Mouse (Mus musculus) urinary bladder, adult 2 months (tissue): ENCODE data around the gene Pes1. TPM values are rescaled to one million over a fixed set of nuclear protein-coding genes. Genes with fewer than 3 reads are reported as not detected.
"Not testable (repeated sequence)": the region's sequence is repeated elsewhere in the genome, so short reads cannot be mapped to it uniquely, and the experiment has no call there.

Source experiments
- DNase-seq: peaks from one replicate; pipeline ENCODE4 v3.0.0; 2022; ENCODE audit warnings: low spot score
- polyA plus RNA-seq: library from polyadenylated mRNA; depleted of rRNA; stranded (reverse); fragments of >200 nt; gene quantifications from 2 replicates; pipeline ENCODE4 v1.2.3, GENCODE M21; 2012; rRNA removed

The Pes1 gene
- polyA plus RNA-seq, 1 experiment = 42.4 TPM

- no peak for DNase-seq
Measured at GRCm38 (mm10) chr11:4005220-4005805, 41.5 kb downstream of the Pes1 start.

DNA sequence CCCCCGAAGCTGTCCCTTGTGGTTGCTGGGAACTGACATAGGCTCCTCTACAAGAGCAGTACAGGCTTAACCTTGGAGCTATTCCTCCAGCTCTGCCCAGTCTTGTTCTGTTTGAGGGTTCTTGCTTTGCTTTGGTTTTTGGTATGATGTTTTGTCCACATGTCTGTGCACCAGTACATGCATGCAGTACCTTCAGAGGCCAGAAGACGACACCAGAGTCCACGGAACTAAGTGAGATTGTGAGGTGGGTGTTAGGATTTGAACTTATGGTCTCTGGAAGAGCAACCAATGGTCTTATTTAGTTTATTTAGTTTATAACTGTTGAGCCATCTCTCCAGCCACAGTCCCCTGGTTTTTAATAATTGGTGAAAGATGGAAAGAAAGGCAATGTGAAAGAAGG, 42.7 kb downstream of the Pes1 start:
- DNase-seq = no peak

DNA sequence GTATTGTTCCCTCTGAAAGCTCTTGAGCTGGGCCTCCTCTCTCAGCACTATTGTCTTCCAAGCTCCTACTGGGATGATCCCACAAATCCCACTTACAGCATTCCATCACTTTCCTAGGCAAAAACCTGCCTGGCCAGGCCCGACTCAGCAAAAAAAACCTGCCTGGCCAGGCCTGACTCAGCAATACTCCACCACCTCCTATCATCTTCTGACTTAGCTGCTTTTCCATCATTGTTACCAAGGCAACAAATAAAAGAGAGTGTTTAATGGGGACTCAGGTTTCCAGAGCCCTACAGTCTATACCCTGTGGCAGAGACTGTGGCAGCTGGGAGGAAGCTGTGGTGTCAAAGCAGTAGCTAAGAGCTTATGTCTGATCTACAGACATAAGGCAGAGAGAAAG, 48.8 kb downstream of the Pes1 start:
- no peak for DNase-seq

- not testable (repeated sequence) for DNase-seq
Measured at GRCm38 (mm10) chr11:4015796-4016195, 52.0 kb downstream of the Pes1 start.

GRCm38 (mm10) chr11:4022111-4022510, 58.3 kb downstream of the Pes1 start:
- not testable (repeated sequence) for DNase-seq

DNA sequence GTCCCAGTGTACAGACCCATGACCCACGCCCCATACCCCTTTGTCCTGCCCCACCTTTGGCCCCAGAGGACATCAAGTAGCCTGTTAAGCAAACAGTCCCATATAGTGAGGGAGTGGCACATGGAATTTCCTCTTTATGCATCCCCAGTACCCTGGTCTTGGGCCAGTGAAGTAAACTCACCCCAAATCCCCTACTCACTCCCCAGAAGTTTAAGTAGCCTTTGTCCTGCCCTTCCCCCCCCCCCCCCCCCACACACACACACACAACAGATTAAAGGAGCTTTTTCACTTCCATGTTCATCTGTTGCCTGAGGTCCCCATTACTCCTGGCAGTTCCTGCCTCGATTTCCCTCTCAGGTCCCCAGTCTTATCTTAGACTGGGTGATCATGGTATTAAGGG, 59.5 kb downstream of the Pes1 start:
- DNase-seq = no peak

DNA sequence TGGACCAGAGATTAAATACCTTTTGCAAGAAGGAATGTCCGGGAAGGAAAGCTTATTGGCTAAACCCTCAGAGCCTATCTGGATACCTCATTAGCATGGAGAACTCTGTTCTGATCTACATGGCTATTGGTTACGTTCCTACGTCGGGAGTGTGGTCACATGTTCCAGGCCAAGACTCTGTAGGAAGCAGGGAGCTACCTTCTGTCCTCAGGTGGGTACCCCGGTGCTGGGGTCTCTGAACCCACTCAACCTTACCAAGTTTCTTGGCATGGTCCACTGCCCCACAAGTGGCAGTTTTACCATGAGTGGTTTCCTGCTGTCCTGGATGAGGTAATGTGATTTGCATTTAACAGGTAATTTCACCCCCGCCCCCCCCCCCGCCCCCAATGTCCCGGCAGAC, 63.3 kb downstream of the Pes1 start:
- DNase-seq = no peak

DNA sequence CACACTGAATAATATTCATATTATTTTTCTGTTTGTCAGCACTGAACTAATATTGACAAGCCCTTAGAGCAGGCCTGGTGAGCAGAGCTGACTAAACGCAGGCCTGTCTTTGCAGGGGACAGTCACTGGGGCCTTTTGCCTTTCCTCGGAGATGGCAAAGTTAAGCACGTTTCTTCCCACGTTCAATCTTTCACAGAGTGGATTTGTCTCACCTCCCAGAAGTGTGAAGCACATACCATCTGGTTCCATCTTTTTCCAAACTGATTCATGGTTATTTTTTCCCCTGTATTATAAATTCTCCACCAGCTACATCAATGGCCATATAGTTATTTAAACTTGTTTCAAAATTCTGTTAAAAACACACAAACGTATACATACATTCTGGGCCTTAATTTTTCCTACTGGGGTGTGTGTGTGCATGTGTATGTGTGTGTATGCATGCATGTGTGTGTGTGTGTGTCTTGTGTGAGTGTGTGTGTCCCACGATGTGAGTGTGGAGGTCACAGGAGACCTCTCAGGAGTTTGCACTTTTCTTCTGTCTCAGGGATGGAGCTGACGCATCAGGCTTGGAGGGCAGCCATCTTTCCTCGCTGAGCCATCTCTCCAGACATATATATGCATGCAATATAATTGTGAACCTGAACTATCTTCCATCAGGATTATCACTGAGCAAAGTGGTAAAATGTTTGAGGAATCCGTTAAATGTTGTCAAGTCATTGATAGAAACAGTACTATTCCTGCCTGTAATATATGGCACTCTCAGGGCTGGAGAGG, 64.0 kb downstream of the Pes1 start:
- DNase-seq = no peak

DNA sequence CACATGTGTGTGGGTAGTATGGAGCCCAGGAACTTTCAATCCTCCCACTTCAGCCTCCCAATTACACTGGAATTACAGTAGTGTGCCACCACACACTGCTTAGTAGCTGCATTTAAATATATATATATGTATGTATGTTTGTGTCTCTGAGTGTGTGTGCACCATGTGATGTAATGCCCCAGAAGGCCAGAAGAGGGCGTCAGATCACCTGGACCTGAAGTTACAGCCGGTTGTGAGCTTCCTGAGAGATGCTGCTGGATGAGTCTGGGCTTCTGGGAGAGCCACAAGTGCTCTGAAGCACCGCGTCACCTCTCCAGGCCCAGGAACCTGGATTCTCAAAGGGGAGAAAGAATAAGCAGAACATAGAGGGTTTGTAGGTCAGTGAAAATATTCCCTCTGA, 65.6 kb downstream of the Pes1 start:
- DNase-seq = no peak

Other genes starting within 250 kb of the Pes1 start
- 0.98 and 2.0 TPM in 2 replicates for gene Osbp2, start 100.1 kb upstream of the Pes1 start, polyA plus RNA-seq
- gene 4921536K21Rik, start 68.9 kb upstream of the Pes1 start, polyA plus RNA-seq = 0.25 and 0.34 TPM in 2 replicates
- 2.5 and 3.0 TPM in 2 replicates for gene Dusp18, start 68.7 kb upstream of the Pes1 start, polyA plus RNA-seq
- gene Slc35e4, start 49.3 kb upstream of the Pes1 start, polyA plus RNA-seq = 10.4 and 13.0 TPM in 2 replicates
- 101 and 110 TPM in 2 replicates for gene Tcn2, start 31.8 kb upstream of the Pes1 start, polyA plus RNA-seq
- gene 4930556J24Rik, start 12.8 kb downstream of the Pes1 start, polyA plus RNA-seq = 0.04 TPM in 1 of 2 replicates, not detected in the other
- 5.5 and 6.9 TPM in 2 replicates for gene Gal3st1, start 19.7 kb downstream of the Pes1 start, polyA plus RNA-seq
- 0.15 and 0.21 TPM in 2 replicates for gene Sec14l4, start 67.5 kb downstream of the Pes1 start, polyA plus RNA-seq
- gene Sec14l3, start 100.9 kb downstream of the Pes1 start, polyA plus RNA-seq = not detected in 2 replicates
- gene Mtfp1, start 131.5 kb downstream of the Pes1 start, polyA plus RNA-seq = 3.4 and 4.1 TPM in 2 replicates
- gene Sec14l2, start 159.4 kb downstream of the Pes1 start, polyA plus RNA-seq = 1.3 and 1.4 TPM in 2 replicates
- 31.5 and 34.4 TPM in 2 replicates for gene Rnf215, start 171.2 kb downstream of the Pes1 start, polyA plus RNA-seq
- gene Ccdc157, start 196.3 kb downstream of the Pes1 start, polyA plus RNA-seq = 13.8 and 14.2 TPM in 2 replicates
- gene Sf3a1, start 196.4 kb downstream of the Pes1 start, polyA plus RNA-seq = 21.6 and 28.5 TPM in 2 replicates
- 92.5 and 137 TPM in 2 replicates for gene Tbc1d10a, start 222.8 kb downstream of the Pes1 start, polyA plus RNA-seq